Mouse (Mus musculus) heart, embryonic 13.5 days (tissue): Measurements from ENCODE around the gene Spr. TPM values are rescaled to one million over a fixed set of nuclear protein-coding genes. Genes with fewer than 3 reads are reported as not detected.
"Not testable (repeated sequence)": the region's sequence is repeated elsewhere in the genome, so short reads cannot be mapped to it uniquely, and the experiment has no call there.

Source experiments
- ATAC-seq: fragments of 200-750 bp; cut with Nextera tagmentation; 2 replicates; pipeline ENCODE4 v1.8.0; 2017; ENCODE audit warnings: moderate TSS enrichment; ENCODE audit not compliant: insufficient number of reproducible peaks, low FRiP score, low TSS enrichment; ENCODE audit errors: extremely low read depth
- H3K27ac ChIP-seq: fragments of 300-500 bp; sonication (generic); replicated peaks from 2 replicates; pipeline ENCODE4 v1.5.1; 2015; ENCODE audit warnings: moderate library complexity, mild to moderate bottlenecking, inconsistent platforms
- H3K27me3 ChIP-seq: fragments of 300-500 bp; sonication (generic); replicated peaks from 2 replicates; pipeline ENCODE4 v1.6.1; 2015; ENCODE audit warnings: mild to moderate bottlenecking, inconsistent platforms
- H3K36me3 ChIP-seq: fragments of 300-500 bp; sonication (generic); 2 replicates; pipeline ENCODE4 v1.6.1; 2015; ENCODE audit warnings: mild to moderate bottlenecking, inconsistent platforms
- H3K4me1 ChIP-seq: fragments of 300-500 bp; sonication (generic); 2 replicates; pipeline ENCODE4 v1.6.1; 2015; ENCODE audit warnings: inconsistent platforms
- H3K4me2 ChIP-seq: fragments of 300-500 bp; sonication (generic); 2 replicates; pipeline ENCODE4 v1.6.1; 2015; ENCODE audit warnings: inconsistent platforms, mild to moderate bottlenecking, moderate library complexity
- H3K4me3 ChIP-seq: fragments of 300-500 bp; sonication (generic); 2 replicates; pipeline ENCODE4 v1.5.1; 2015; ENCODE audit warnings: moderate library complexity, mild to moderate bottlenecking, inconsistent platforms
- H3K9ac ChIP-seq: fragments of 300-500 bp; sonication (generic); 2 replicates; pipeline ENCODE4 v1.6.1; 2015; ENCODE audit warnings: inconsistent platforms, mild to moderate bottlenecking, moderate library complexity
- H3K9me3 ChIP-seq: fragments of 300-500 bp; sonication (generic); 2 replicates; pipeline ENCODE4 v1.6.1; 2016; ENCODE audit warnings: inconsistent platforms
- WGBS: fragments of 180-500 bp; shearing (Covaris S2); methylation state at CpG from one replicate; pipeline ENCODE4 v1.1.7; 2015; ENCODE audit warnings: mixed read lengths; 5-methylcytosine and 5-hydroxymethylcytosine counted together
- polyA plus RNA-seq: library from polyadenylated mRNA; unstranded; fragments of >200 nt; fragmentation: Nextera tagmentation; extraction: Ambion mirVana; gene quantifications from 2 replicates; pipeline ENCODE4 v1.2.1, GENCODE M21; 2015

Gene Spr
- polyA plus RNA-seq, 1 experiment from 2014 or later: 52.7 TPM

- H3K27ac ChIP-seq, H3K9me3 ChIP-seq, H3K27me3 ChIP-seq, H3K9ac ChIP-seq, H3K4me1 ChIP-seq, H3K4me2 ChIP-seq, H3K36me3 ChIP-seq, ATAC-seq, H3K4me3 ChIP-seq: not testable (repeated sequence)
- 31% methylated on average over 11 of the region's 11 CpGs for WGBS
These were observed 19.7 kb downstream of the Spr start for GRCm38 (mm10) chr6:85117545-85118511.

- H3K36me3 ChIP-seq: no peaks in the 10 kb centered on the region
- H3K4me3 ChIP-seq: no peak overlapping the region
- no peak overlapping the region for H3K9ac ChIP-seq
- no peaks in the 10 kb centered on the region for H3K27me3 ChIP-seq
- no peaks in the 10 kb centered on the region for H3K4me1 ChIP-seq
- no peak overlapping the region for H3K4me2 ChIP-seq
- 79% methylated on average over 10 of the region's 10 CpGs for WGBS
- H3K27ac ChIP-seq: no peak overlapping the region
- ATAC-seq: no peak
- 0 out of 2 replicates have a peak, but pooled peaks cover 3% of the 10 kb centered on the region for H3K9me3 ChIP-seq
These were observed 32.4 kb downstream of the Spr start for GRCm38 (mm10) chr6:85105033-85105615.

- no peak for ATAC-seq
- Histone ChIP-seq H3K4me2 (no peak overlapping the region), H3K27ac (no peak overlapping the region), H3K4me1 (peaks cover 4% of the 10 kb centered on the region; the same call in 1 of the 2 replicates), H3K9me3 (no peaks in the 10 kb centered on the region), H3K36me3 (no peaks in the 10 kb centered on the region), H3K27me3 (no peaks in the 10 kb centered on the region), H3K9ac (no peak overlapping the region), H3K4me3 (no peak overlapping the region)
- WGBS: 78% methylated on average over 3 of the region's 3 CpGs
These were observed 34.2 kb downstream of the Spr start for GRCm38 (mm10) chr6:85103321-85103720.

GRCm38 (mm10) chr6:85096441-85096840, 41.1 kb downstream of the Spr start:
- H3K27me3 ChIP-seq: no peaks in the 10 kb centered on the region
- no peak overlapping the region for H3K4me2 ChIP-seq
- no peak for ATAC-seq
- no peak overlapping the region for H3K9ac ChIP-seq
- no peaks in the 10 kb centered on the region for H3K36me3 ChIP-seq
- no peak overlapping the region for H3K27ac ChIP-seq
- H3K4me1 ChIP-seq: peaks cover 4% of the 10 kb centered on the region; the same call in 1 of the 2 replicates
- H3K4me3 ChIP-seq: no peak overlapping the region
- WGBS: 62% methylated on average over 2 of the region's 2 CpGs
- H3K9me3 ChIP-seq: no peaks in the 10 kb centered on the region

- H3K27me3 ChIP-seq: no peaks in the 10 kb centered on the region
- no peaks in the 10 kb centered on the region for H3K9me3 ChIP-seq
- H3K27ac ChIP-seq: no peak overlapping the region
- H3K4me3 ChIP-seq: no peak overlapping the region
- H3K36me3 ChIP-seq: no peaks in the 10 kb centered on the region
- WGBS: 63% methylated on average over 4 of the region's 4 CpGs
- peaks cover 18% of the 10 kb centered on the region for H3K4me1 ChIP-seq
- no peak for ATAC-seq
- H3K9ac ChIP-seq: no peak overlapping the region
- no peak overlapping the region for H3K4me2 ChIP-seq
These were observed 50.1 kb downstream of the Spr start for GRCm38 (mm10) chr6:85087425-85087824.

GRCm38 (mm10) chr6:85086645-85087044, 50.9 kb downstream of the Spr start:
- Histone ChIP-seq H3K4me2 (no peak overlapping the region), H3K27me3 (no peaks in the 10 kb centered on the region), H3K27ac (no peak overlapping the region), H3K36me3 (no peaks in the 10 kb centered on the region), H3K9me3 (no peaks in the 10 kb centered on the region), H3K4me3 (no peak overlapping the region), H3K4me1 (peaks cover 18% of the 10 kb centered on the region), H3K9ac (no peak overlapping the region)
- no peak for ATAC-seq
- 42% methylated on average over 3 of the region's 3 CpGs for WGBS

Other genes starting within 250 kb of the Spr start
- 16.9 and 17.5 TPM in 2 replicates for gene Exoc6b, start 68.3 kb downstream of the Spr start, polyA plus RNA-seq
- gene Emx1, start 49.7 kb upstream of the Spr start, polyA plus RNA-seq: 0.11 TPM in 1 of 2 replicates, not detected in the other
- 3.3 and 4.6 TPM in 2 replicates for gene Sfxn5, start 195.7 kb upstream of the Spr start, polyA plus RNA-seq
- 38.7 and 45.2 TPM in 2 replicates for gene Rab11fip5, start 236.9 kb upstream of the Spr start, polyA plus RNA-seq